Mouse (Mus musculus) lung, embryonic 16.5 days (tissue): ENCODE measurements at regions not wholly inside any gene's neighbourhood (a gene's known extent, or its start where the extent isn't known, plus 50 kb on each side); places are given as distances from the start of the nearest gene placed in this dataset.

ENCODE experiments used
- ATAC-seq: fragments of 200-750 bp; cut with Nextera tagmentation; 2 replicates; pipeline ENCODE4 v1.8.0; 2017; ENCODE audit warnings: low read depth, mild to moderate bottlenecking, moderate library complexity
- H3K27ac ChIP-seq: fragments of 300-500 bp; sonication (generic); 2 replicates; pipeline ENCODE4 v1.5.1; 2014; ENCODE audit warnings: mild to moderate bottlenecking, control low read depth, low read length
- H3K27me3 ChIP-seq: fragments of 300-500 bp; sonication (generic); 2 replicates; pipeline ENCODE4 v1.6.1; 2014; ENCODE audit warnings: low read depth, low read length, mixed read lengths; ENCODE audit not compliant: control insufficient read depth, insufficient read depth
- H3K36me3 ChIP-seq: fragments of 300-500 bp; sonication (generic); 2 replicates; pipeline ENCODE4 v1.6.1; 2014; ENCODE audit warnings: low read length; ENCODE audit not compliant: control insufficient read depth, insufficient read depth
- H3K4me1 ChIP-seq: fragments of 300-500 bp; sonication (generic); replicated peaks from 2 replicates; pipeline ENCODE4 v1.6.1; 2014; ENCODE audit warnings: low read length, mixed read lengths; ENCODE audit not compliant: control insufficient read depth, insufficient read depth
- H3K4me2 ChIP-seq: fragments of 300-500 bp; sonication (generic); 2 replicates; pipeline ENCODE4 v1.6.1; 2014; ENCODE audit warnings: low read depth, low read length, control low read depth
- H3K4me3 ChIP-seq: fragments of 300-500 bp; sonication (generic); 2 replicates; pipeline ENCODE4 v1.5.1; 2014; ENCODE audit warnings: mild to moderate bottlenecking, low read length, control low read depth
- H3K9ac ChIP-seq: fragments of 300-500 bp; sonication (generic); 2 replicates; pipeline ENCODE4 v1.6.1; 2014; ENCODE audit warnings: low read length, control low read depth
- H3K9me3 ChIP-seq: fragments of 300-500 bp; sonication (generic); 2 replicates; pipeline ENCODE4 v1.6.1; 2016; ENCODE audit warnings: low read length; ENCODE audit not compliant: control insufficient read depth
- WGBS: fragments of 180-500 bp; shearing (Covaris S2); extraction: QIAGEN DNeasy Blood & Tissue Kit; methylation state at CpG from one replicate; pipeline ENCODE4 v1.1.7; 2014; 5-methylcytosine and 5-hydroxymethylcytosine counted together

DNA sequence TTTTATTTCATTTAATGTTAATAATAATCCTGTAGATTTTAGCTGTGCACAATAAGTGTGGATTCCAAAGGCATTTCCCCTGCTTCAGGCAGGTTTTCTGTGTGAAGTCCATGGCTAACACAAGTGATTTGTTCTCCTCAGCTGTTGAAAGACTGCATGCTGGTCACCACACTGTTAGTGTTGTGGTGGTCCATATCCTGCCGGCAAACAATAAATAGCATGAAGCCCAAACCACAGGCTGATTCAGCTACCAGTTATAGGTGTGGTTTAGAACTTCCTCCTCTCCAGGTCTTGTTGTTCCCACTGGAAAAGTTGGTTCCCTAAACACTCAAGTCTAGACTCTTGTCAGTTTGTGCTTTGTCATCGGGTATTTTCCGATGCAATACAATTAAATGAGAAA is 497.5 kb downstream of the Plcl1 start:
- H3K9ac ChIP-seq = no peak overlapping the region
- no peak for ATAC-seq
- no peak overlapping the region for H3K4me3 ChIP-seq
- 78% methylated on average over 3 of the region's 3 CpGs for WGBS
- no peaks in the 10 kb centered on the region for H3K27me3 ChIP-seq
- no peak overlapping the region for H3K4me2 ChIP-seq
- no peaks in the 10 kb centered on the region for H3K4me1 ChIP-seq
- no peaks in the 10 kb centered on the region for H3K36me3 ChIP-seq
- peaks cover 4% of the 10 kb centered on the region; the same call in 1 of the 2 replicates for H3K9me3 ChIP-seq
- H3K27ac ChIP-seq = no peak overlapping the region

DNA sequence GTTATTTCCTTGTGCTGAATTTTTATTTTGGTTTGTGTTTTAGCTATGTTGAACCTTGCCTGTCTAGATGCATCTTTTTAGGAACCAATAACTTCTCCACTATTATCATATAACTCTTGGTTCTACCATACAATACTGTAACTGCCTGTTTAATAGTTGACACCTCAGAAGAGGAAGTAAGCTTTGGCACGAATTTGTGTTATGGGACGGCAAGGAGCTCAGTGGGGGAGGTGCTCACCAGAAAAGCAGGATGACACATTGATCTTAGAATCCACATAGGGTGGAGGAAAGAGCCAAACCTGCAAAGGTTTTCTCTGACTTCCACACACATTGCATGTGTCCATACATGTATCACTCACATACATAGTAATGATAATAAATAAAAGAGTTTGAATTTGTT is 498.9 kb downstream of the Plcl1 start:
- WGBS = 51% methylated on average over 2 of the region's 2 CpGs
- no peak for ATAC-seq
- no peak overlapping the region for H3K4me2 ChIP-seq

DNA sequence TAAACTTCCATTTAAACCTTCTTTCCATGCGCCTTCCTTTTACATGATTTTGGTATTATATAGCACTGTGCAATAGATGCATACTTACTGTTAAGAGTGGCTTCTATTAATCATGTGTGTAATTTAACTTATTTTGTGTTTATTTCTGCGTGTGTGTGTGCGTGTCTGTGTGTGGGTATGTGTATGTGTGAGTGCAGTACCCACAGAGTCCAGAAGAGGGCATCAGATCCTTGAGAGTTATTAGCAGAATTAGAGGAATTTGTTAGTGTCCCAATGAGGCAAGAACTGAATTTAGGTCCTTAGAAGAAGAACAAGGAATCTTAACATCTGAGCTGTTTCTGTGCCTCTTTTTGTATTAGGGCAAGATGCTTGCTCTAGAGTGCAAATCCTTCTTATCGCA is 499.5 kb downstream of the Plcl1 start:
- Histone ChIP-seq H3K4me1 (no peaks in the 10 kb centered on the region), H3K9ac (no peak overlapping the region), H3K27me3 (no peaks in the 10 kb centered on the region), H3K36me3 (no peaks in the 10 kb centered on the region), H3K4me2 (no peak overlapping the region), H3K9me3 (peaks cover 4% of the 10 kb centered on the region; the same call in 1 of the 2 replicates), H3K4me3 (no peak overlapping the region), H3K27ac (no peak overlapping the region)
- WGBS = 97% methylated on average over 4 of the region's 4 CpGs
- no peak for ATAC-seq

More for the DNA sequence above, 498.9 kb downstream of the Plcl1 start:
- Histone ChIP-seq H3K27ac (no peak overlapping the region), H3K4me3 (no peak overlapping the region), H3K27me3 (no peaks in the 10 kb centered on the region), H3K4me1 (no peaks in the 10 kb centered on the region), H3K9ac (no peak overlapping the region), H3K36me3 (no peaks in the 10 kb centered on the region), H3K9me3 (peaks cover 4% of the 10 kb centered on the region; the same call in 1 of the 2 replicates)

DNA sequence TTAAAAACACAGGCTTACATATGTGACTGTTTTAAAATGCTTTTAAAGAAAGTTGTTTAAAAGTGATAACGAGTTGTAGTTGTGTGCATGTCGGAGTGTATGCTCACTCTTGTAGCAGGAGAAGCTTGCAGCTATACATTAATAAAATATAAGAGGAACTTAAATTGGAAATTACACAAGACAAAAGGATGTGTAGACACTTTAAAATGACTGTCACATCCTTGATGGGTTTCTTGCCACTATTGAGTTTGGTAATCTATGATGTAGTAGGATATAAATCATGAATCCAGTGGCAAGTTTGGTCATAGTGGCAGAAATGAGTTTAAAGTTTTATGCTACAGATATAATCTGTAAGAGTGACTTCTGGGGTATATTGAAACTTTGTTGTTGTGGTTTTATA is 504.3 kb downstream of the Plcl1 start:
- Histone ChIP-seq H3K4me2 (no peak overlapping the region), H3K4me1 (no peaks in the 10 kb centered on the region), H3K27ac (no peak overlapping the region), H3K9ac (no peak overlapping the region), H3K9me3 (peaks cover 4% of the 10 kb centered on the region; the same call in 1 of the 2 replicates), H3K36me3 (no peaks in the 10 kb centered on the region), H3K4me3 (no peak overlapping the region), H3K27me3 (no peaks in the 10 kb centered on the region)
- ATAC-seq = no peak
- WGBS = 80% methylated on average over 2 of the region's 2 CpGs

DNA sequence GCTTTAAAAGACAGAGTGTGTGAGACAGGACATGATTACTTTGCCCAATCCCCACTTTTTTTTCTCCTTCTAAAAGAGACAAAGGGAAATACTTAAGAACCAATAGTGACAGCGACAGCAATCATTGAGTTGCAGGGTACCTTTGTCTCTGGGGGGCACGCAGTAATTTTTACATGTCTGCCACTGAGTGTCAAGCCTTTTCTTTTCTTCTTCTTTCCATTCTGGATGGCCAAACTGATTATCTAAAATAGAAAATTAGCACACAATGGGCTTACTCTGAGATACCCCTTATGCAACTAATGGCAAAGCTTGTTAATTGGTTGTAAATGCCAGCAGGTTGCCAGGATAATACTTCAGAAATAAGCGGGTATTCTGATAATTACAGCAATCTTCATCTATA is 508.6 kb downstream of the Plcl1 start:
- Histone ChIP-seq H3K9ac (no peak overlapping the region), H3K4me3 (no peak overlapping the region), H3K27me3 (no peaks in the 10 kb centered on the region), H3K4me2 (no peak overlapping the region), H3K27ac (no peak overlapping the region), H3K4me1 (no peaks in the 10 kb centered on the region), H3K36me3 (no peaks in the 10 kb centered on the region), H3K9me3 (no peaks in the 10 kb centered on the region)
- ATAC-seq = no peak
- WGBS = 84% methylated on average over 3 of the region's 3 CpGs

DNA sequence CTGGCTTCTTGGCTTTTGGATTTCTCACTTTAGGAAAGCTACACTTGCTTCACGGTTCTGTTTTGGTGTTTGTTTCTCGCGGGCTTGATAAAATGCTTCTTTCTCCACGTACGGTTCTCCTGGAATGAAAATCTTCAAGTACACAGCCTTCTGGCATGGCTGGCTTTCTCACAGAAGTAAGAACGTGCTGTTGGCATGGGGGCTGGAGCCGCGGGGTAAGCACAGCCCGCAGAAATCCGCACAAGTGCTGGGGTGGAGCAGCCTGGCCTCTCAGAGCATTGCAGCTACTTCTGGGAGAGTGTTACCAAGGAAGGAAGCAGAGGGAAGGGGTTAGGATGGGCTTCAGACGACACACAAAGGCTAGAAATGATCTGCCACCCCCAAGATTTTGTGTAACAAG is 510.2 kb downstream of the Plcl1 start:
- 48% methylated on average over 11 of the region's 11 CpGs for WGBS
- ATAC-seq = no peak
- Histone ChIP-seq H3K4me1 (no peaks in the 10 kb centered on the region), H3K27me3 (no peaks in the 10 kb centered on the region), H3K9ac (no peak overlapping the region), H3K27ac (no peak overlapping the region), H3K36me3 (no peaks in the 10 kb centered on the region), H3K4me2 (no peak overlapping the region), H3K4me3 (no peak overlapping the region), H3K9me3 (no peaks in the 10 kb centered on the region)

DNA sequence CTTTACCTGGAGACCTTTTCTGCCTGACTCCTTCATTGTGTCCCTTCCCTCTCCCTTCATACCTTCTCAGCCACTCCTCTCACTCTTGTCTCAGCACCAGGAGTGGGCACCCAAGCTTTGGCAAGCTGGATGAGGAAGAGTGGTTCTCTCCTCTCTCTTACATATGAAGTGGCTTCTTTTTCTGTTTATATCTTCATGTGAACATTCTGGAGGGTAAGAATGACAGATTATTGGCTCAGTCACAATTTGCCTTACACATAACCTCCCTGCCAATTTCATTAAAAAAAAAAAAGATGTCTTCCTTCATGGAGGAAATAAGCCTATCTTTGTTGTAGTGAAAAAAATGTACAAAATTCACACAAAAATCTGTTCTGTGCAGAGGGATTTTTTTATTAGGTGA is 513.8 kb downstream of the Plcl1 start:
- ATAC-seq = no peak
- Histone ChIP-seq H3K36me3 (no peaks in the 10 kb centered on the region), H3K27me3 (no peaks in the 10 kb centered on the region), H3K4me2 (no peak overlapping the region), H3K9me3 (no peaks in the 10 kb centered on the region), H3K9ac (no peak overlapping the region), H3K27ac (no peak overlapping the region), H3K4me1 (no peaks in the 10 kb centered on the region), H3K4me3 (no peak overlapping the region)

DNA sequence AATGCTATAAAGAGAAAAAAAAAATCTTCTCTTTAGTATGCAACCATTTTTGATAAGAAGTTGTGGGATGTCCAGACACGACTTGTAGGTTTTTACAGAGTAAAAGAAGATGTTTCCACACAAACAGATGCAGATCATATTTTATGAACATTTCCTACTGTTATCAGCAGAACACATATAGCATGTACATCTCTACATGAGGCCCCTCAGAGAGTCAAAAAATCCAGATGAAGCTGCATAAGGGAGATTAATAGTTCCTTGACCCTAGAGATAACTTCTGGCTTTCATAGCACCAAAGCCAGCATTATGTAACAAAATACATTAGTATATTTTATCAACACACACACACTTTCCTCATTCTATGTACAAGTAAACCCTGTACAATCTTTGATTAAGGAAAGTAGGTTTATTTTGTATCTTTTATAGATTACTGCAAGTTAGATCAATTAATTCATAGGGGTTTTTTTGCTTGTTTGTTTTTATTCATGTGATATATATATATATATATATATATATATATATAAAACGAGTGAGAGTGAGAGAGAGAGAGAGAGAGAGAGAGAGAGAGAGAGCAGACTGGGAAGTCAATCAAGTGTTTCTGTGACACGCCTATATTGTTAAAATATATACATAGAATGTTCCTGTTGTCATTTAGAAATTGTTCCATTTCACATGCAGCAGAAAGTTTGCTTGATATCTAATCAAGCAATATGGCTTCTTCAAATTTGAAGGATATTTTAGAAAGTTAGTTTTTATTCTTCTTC is 541.2 kb downstream of the Plcl1 start:
- no peaks in the 10 kb centered on the region for H3K27me3 ChIP-seq
- H3K4me3 ChIP-seq = no peak overlapping the region
- H3K9me3 ChIP-seq = no peaks in the 10 kb centered on the region
- no peak overlapping the region for H3K27ac ChIP-seq
- 37% methylated on average over 3 of the region's 3 CpGs for WGBS
- no peak for ATAC-seq
- H3K36me3 ChIP-seq = no peaks in the 10 kb centered on the region
- no peak overlapping the region for H3K4me2 ChIP-seq
- H3K4me1 ChIP-seq = no peaks in the 10 kb centered on the region
- no peak overlapping the region for H3K9ac ChIP-seq

DNA sequence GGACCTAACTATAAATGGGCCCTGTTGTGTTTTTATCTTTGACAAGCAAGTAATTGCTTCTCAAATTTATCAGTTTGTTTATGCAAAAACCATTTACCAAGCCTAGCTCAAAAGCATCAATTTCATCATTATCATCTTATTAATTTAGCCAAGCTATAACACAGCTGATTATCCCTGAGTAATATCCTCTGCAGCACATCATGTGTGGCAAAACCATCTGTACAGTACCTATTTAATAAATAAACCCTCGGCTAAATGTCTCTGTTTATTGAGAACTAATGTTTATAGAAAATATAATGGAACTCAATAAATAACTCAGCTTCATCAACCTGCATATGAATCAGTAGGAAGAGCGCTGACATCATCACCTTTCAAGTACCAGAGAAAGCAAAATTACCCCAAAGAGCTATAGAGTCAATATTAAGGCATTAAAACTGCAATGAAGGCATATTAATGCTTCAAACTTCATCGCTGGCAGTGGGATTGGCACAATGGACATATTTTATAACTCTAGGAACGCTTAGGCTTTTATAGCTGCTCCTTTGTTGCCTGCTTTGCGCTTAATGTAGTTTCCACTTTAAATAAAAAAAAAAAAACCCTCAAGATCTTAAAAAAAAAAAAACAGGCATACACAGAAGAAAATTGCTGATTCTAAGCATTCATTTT is 542.0 kb downstream of the Plcl1 start:
- Histone ChIP-seq H3K4me1 (no peaks in the 10 kb centered on the region), H3K27me3 (no peaks in the 10 kb centered on the region), H3K9me3 (no peaks in the 10 kb centered on the region), H3K9ac (no peak overlapping the region), H3K36me3 (no peaks in the 10 kb centered on the region), H3K27ac (no peak overlapping the region), H3K4me2 (no peak overlapping the region), H3K4me3 (no peak overlapping the region)
- 76% methylated on average over 5 of the region's 5 CpGs for WGBS
- ATAC-seq = no peak
